Mouse (Mus musculus): Measurements from ENCODE around the gene Gsg1l.

The Gsg1l gene

DNA sequence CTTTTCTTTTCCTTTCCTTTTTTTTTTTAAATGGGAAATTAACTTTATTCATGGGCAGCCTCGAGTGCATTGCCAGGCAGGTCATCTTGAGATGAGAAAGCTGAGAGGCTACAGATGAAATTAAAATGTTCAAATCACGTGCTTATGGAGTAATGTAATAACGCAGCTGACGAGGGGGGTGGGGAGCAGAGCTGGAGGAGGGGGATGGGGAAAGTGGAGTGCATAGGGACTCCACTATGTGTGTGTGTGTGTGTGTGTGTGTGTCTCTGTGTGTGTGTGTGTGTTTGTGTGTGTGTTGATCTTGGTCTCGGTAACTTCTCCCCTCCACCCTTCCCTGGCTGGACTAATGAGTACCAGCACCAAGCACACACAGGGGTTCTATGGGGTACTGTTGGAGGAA, 150.6 kb downstream of the Gsg1l start:
- DNase-seq, result no peak

- DNase-seq, result no peak
Measured at GRCm38 (mm10) chr7:125924044-125924443, 158.2 kb downstream of the Gsg1l start.

- DNase-seq, result peak; percentile 35 to 50
Measured at GRCm38 (mm10) chr7:125920801-125921200, 161.4 kb downstream of the Gsg1l start.

GRCm38 (mm10) chr7:125900386-125901161, 181.6 kb downstream of the Gsg1l start:
- DNase-seq, result no peak

- DNase-seq, result no peak
Measured at GRCm38 (mm10) chr7:125899916-125900315, 182.3 kb downstream of the Gsg1l start.

DNA sequence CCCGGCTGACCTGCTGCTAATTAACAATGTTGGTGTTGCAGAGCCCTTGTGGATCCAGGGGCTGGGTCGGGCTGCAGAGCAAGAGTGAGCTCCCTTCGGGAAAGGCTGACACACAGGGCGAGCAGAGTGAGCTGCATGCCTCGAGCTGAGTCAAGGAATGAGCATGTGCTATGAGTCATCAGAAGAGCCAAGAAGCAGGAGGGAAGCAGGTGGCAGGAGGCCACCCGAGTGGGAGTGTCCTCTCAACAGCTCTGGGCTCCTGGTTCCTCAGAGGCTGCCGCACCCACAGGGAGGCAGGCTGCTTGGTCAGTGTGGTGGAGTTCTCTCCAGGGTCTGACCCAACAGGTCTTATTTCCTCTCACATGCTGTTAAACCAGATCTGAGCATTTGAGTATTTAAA, 183.2 kb downstream of the Gsg1l start:
- no peak for DNase-seq

- no peak for DNase-seq
Measured at GRCm38 (mm10) chr7:125897059-125897458, 185.2 kb downstream of the Gsg1l start.

DNA sequence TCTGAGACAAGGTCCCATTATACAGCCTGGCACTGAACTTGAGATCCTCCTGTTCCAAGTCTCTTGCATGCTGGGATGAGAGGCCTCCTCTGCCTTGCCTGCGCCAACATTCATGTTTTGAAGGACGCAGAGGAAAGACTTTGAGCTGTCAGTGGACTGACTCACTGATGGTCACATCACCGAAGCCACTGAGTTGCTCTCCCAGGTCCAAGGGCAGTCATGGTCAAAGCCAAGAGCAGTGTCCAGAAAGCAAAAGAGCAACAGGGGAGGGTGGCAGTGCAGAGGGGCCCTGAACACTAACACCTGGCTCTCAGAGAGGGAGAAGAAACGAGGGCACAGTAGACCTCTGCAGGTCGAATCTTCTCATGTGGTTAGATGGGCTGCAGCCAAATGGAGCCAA, 188.6 kb downstream of the Gsg1l start:
- DNase-seq, result no peak

- no peak for DNase-seq
Measured at GRCm38 (mm10) chr7:125888373-125888772, 193.8 kb downstream of the Gsg1l start.

GRCm38 (mm10) chr7:125887761-125888160, 194.4 kb downstream of the Gsg1l start:
- DNase-seq, result no peak

GRCm38 (mm10) chr7:125887124-125887523, 195.1 kb downstream of the Gsg1l start:
- DNase-seq, result no peak

DNA sequence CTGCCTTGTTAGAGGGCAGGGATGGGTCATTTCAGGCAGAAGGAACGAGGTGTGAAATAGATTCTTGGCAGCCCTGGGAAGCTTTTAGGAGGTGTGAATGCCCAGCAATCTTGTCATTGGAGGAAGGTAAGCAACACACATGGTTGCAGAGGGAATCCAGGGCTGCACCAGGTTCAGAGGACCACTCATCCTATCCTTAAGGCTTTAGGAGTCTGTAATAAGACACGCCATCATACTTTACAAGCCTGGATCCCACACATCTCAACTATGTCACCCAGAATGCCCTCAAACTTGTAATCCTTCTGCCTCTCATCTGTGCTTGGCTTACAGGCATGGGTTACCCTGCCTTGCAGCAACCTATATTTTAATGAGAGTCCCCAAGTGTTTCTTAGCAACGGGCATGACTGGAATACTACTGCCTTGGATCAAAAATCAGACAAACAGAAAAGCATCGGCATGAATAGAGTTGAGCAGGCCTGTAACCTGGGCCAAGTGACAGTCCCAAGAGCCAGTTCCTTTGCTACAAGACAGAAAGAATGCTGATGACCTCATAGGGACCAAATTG, 196.0 kb downstream of the Gsg1l start:
- no peak for DNase-seq

- DNase-seq, result no peak
Measured at GRCm38 (mm10) chr7:125883232-125883631, 199.0 kb downstream of the Gsg1l start.

GRCm38 (mm10) chr7:125878040-125878439, 204.2 kb downstream of the Gsg1l start:
- no peak for DNase-seq

DNA sequence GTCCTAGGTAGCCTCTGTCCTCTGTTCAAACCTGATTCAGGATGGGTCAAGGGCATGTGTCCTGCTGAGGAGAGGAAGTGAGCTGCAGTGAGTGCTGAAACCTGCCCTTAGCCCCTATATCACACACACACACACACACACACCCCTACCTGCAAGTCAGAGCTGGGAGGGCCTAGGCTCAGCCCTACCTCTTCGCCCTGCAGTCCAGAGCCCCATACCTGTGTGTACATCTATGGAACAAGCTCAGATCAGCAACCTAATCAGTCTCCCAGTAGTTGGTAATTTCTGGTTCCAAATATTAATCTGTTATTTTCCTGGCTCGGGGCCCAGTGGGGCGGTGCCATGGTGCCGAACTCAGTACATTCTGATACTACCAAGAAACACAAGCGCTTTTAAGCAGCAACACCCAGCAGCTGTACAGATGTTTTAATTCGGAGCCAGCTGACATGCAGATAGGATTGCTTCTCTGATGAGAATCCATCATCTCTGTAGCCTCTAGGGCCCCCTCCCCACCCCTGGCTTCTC, 208.2 kb downstream of the Gsg1l start:
- no peak for DNase-seq

GRCm38 (mm10) chr7:125872874-125873273, 209.3 kb downstream of the Gsg1l start:
- no peak for DNase-seq

GRCm38 (mm10) chr7:125872202-125872580, 210.0 kb downstream of the Gsg1l start:
- DNase-seq, result no peak

GRCm38 (mm10) chr7:125871404-125872201, 210.6 kb downstream of the Gsg1l start:
- no peak for DNase-seq

- no peak for DNase-seq
Measured at GRCm38 (mm10) chr7:125868570-125868969, 213.6 kb downstream of the Gsg1l start.

GRCm38 (mm10) chr7:125865234-125865633, 217.0 kb downstream of the Gsg1l start:
- no peak for DNase-seq

- no peak for DNase-seq
Measured at GRCm38 (mm10) chr7:125864026-125864425, 218.2 kb downstream of the Gsg1l start.

- DNase-seq, result no peak
Measured at GRCm38 (mm10) chr7:125860421-125860820, 221.8 kb downstream of the Gsg1l start.

DNA sequence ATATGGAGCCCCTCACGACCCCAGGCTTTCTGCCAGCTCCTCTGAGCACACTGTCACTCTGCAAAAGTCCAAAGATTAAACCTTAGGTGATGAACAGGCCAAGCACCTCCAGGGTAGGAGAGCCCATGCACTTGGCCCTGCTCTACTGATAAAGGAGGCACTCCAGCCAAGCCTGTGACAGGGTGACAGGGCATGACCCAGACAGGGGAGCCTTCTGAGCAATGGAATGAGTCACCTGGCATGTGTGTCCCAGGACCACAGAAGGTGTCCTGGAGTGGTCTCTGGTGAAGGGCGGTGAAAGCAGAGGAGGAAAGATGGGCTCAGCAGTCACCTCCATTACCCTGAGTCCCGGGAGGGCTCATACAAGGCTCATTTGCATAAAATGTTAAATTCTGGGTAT, 222.6 kb downstream of the Gsg1l start:
- DNase-seq, result no peak

DNA sequence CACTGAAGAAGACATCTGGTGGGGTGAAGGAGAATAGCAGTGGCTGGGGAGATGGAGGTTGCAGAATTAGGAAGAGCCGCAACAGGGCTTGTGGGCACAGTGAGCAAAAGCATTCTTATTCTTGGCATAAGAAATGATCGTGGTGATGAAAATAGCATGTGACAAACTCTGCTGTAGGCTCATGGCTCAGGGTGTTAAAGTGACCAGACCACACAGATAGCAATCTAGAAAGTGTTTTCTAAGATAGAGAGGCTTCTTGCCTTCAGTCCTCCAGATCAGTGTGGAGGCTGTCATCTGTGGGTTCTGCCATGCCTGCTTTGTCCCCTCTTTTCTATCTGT, 234.7 kb downstream of the Gsg1l start:
- no peak for DNase-seq

Data from spleen, adult 18-20 months (tissue).